Comparison of ENCODE assay signal across 9 mouse cellular contexts in the genomic region with DNA sequence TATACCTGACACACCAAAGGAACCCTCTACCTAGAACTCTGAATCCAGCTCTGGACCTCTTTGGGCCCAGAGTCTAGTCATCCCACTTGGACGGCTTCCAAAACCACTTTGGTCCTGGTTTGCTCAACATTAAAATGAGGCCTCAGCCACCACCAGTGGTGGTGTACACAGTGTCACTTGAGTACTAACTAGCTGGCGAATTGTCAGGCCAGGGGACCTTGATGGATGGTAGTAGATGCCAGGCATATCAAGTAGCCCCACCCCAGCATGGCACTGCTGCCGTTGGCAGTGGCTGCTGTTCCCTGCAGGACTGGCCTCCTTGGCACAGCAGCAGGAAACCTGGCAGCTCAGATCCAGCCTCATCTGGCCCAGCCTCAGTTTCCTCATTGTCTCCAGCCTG. TPM values are rescaled to one million over a fixed set of nuclear protein-coding genes. Genes with fewer than 3 reads are reported as not detected.
DNase-seq lines count a peak whose midpoint lies in the region; ATAC-seq lines count a peak whose summit lies in the region.
"Had no signal": no experiment of that assay in that cellular context is flagged by ENCODE, and none has a peak within 500 bp of the region (broad histone marks: within the 10 kb centered on the region; RNA-seq: fewer than 3 reads in every experiment).

No protein-coding gene starts in this region.

- peak; percentile 52 to 72 for DNase-seq in frontal cortex, postnatal 10 days (ENCODE audit: low spot score in 2 of 2)
- no peak for DNase-seq in frontal cortex, postnatal 25 days (ENCODE audit: low spot score in 2 of 2)
- DNase-seq in midbrain, embryonic 14.5 days, result peak; percentile 23
- peak; percentile 82 for DNase-seq in skeletal muscle tissue, adult 2 months (ENCODE audit: low read depth, low spot score)
- DNase-seq in urinary bladder, adult 18-20 months (ENCODE audit: low spot score in 2 of 2), result no peak

- no peaks in the 10 kb centered on the region for H3K27me3 ChIP-seq in midbrain, embryonic 14.5 days (ENCODE audit: control insufficient read depth, insufficient read depth, low read length)
- no peaks in the 10 kb centered on the region for H3K27me3 ChIP-seq in midbrain, embryonic 13.5 days
- no peaks in the 10 kb centered on the region for H3K27me3 ChIP-seq in hindbrain, embryonic 16.5 days (replicated peaks; ENCODE audit: control insufficient read depth, insufficient read depth, low read length)
- H3K27me3 ChIP-seq: neural tube, embryonic 12.5 days had no signal

- H3K4me3 ChIP-seq in midbrain, embryonic 14.5 days (replicated peaks; ENCODE audit: low read depth, low read length), result no peak overlapping the region
- H3K4me3 ChIP-seq in midbrain, embryonic 13.5 days (replicated peaks), result no peak overlapping the region
- no peak overlapping the region for H3K4me3 ChIP-seq in hindbrain, embryonic 16.5 days (ENCODE audit: low read length)
- H3K4me3 ChIP-seq: neural tube, embryonic 12.5 days had no signal

- no peak overlapping the region for H3K4me2 ChIP-seq in midbrain, embryonic 14.5 days (ENCODE audit: low read length)
- no peak overlapping the region for H3K4me2 ChIP-seq in midbrain, embryonic 13.5 days (replicated peaks)
- no peak overlapping the region for H3K4me2 ChIP-seq in hindbrain, embryonic 16.5 days (ENCODE audit: low read length)
- H3K4me2 ChIP-seq: neural tube, embryonic 12.5 days had no signal

- no peaks in the 10 kb centered on the region for H3K36me3 ChIP-seq in midbrain, embryonic 14.5 days (ENCODE audit: control insufficient read depth, insufficient read depth, low read length)
- no peaks in the 10 kb centered on the region for H3K36me3 ChIP-seq in midbrain, embryonic 13.5 days
- no peaks in the 10 kb centered on the region for H3K36me3 ChIP-seq in hindbrain, embryonic 16.5 days (ENCODE audit: control insufficient read depth, insufficient read depth, low read length)
- H3K36me3 ChIP-seq: neural tube, embryonic 12.5 days had no signal

- no peak overlapping the region for H3K27ac ChIP-seq in midbrain, embryonic 14.5 days (replicated peaks; ENCODE audit: low read depth, low read length)
- no peak overlapping the region for H3K27ac ChIP-seq in midbrain, embryonic 13.5 days
- no peak overlapping the region for H3K27ac ChIP-seq in hindbrain, embryonic 16.5 days (ENCODE audit: low read depth, low read length)
- H3K27ac ChIP-seq: neural tube, embryonic 12.5 days had no signal

- no peaks in the 10 kb centered on the region for H3K9me3 ChIP-seq in midbrain, embryonic 14.5 days (ENCODE audit: control insufficient read depth, low read length)
- H3K9me3 ChIP-seq in midbrain, embryonic 13.5 days, result no peaks in the 10 kb centered on the region
- no peaks in the 10 kb centered on the region for H3K9me3 ChIP-seq in hindbrain, embryonic 16.5 days (ENCODE audit: control insufficient read depth, low read length)
- H3K9me3 ChIP-seq: neural tube, embryonic 12.5 days had no signal

- no peak overlapping the region for H3K9ac ChIP-seq in midbrain, embryonic 14.5 days (replicated peaks; ENCODE audit: low read length)
- H3K9ac ChIP-seq in midbrain, embryonic 13.5 days (replicated peaks), result no peak overlapping the region
- no peak overlapping the region; the same call in 1 of the 2 replicates for H3K9ac ChIP-seq in hindbrain, embryonic 16.5 days (ENCODE audit: low read depth, low read length)
- H3K9ac ChIP-seq: neural tube, embryonic 12.5 days had no signal

- no peak for ATAC-seq in midbrain, embryonic 14.5 days (ENCODE audit: low FRiP score, low TSS enrichment)
- ATAC-seq in midbrain, embryonic 13.5 days, result no peak
- ATAC-seq in hindbrain, embryonic 16.5 days, result peak; percentile 80
- no peak for ATAC-seq in erythroid progenitor cell, adult 5-6 weeks (replicated peaks; ENCODE audit: low FRiP score, poor library complexity, severe bottlenecking)

- H3K4me1 ChIP-seq in midbrain, embryonic 14.5 days (ENCODE audit: control insufficient read depth, insufficient read depth, low read length), result no peaks in the 10 kb centered on the region
- H3K4me1 ChIP-seq in midbrain, embryonic 13.5 days (replicated peaks), result 0 out of 2 replicates have a peak, but pooled peaks cover 2% of the 10 kb centered on the region
- peaks cover 6% of the 10 kb centered on the region for H3K4me1 ChIP-seq in hindbrain, embryonic 16.5 days (ENCODE audit: control insufficient read depth, insufficient read depth, low read depth, low read length)
- H3K4me1 ChIP-seq: neural tube, embryonic 12.5 days had no signal

- 87% methylated on average over 3 of the region's 3 CpGs for WGBS in midbrain, embryonic 14.5 days
- WGBS in midbrain, embryonic 13.5 days, result 84% methylated on average over 3 of the region's 3 CpGs
- 74% methylated on average over 3 of the region's 3 CpGs for WGBS in hindbrain, embryonic 16.5 days

RNA-seq across cellular contexts. Expression of gene Ampd3, which starts 36.3 kb away (rescaled TPM):
- 7.8 and 8.2 TPM in 2 replicates for polyA plus RNA-seq in midbrain, embryonic 14.5 days (2014; fragmentation: Nextera tagmentation; extraction: Ambion mirVana)
- polyA plus RNA-seq in midbrain, embryonic 13.5 days (2015; fragmentation: Nextera tagmentation; extraction: Ambion mirVana), result 2.9 and 3.7 TPM in 2 replicates
- polyA plus RNA-seq in hindbrain, embryonic 16.5 days (2015; fragmentation: Nextera tagmentation; extraction: Ambion mirVana), result 14.3 and 14.9 TPM in 2 replicates
- 80.7 and 109 TPM in 2 replicates for total RNA-seq in erythroid progenitor cell, adult 5-6 weeks (2015; ENCODE audit: low replicate concordance)
- 72.2 and 104 TPM in 2 replicates for total RNA-seq in erythroid progenitor cell, adult 5-6 weeks (2017; ENCODE audit: low replicate concordance)

RNA-seq across cellular contexts. Expression of gene Rnf141, which starts 40.0 kb away (rescaled TPM):
- 24.0 and 38.3 TPM in 2 replicates for polyA plus RNA-seq in midbrain, embryonic 14.5 days (2014; fragmentation: Nextera tagmentation; extraction: Ambion mirVana)
- polyA plus RNA-seq in midbrain, embryonic 13.5 days (2015; fragmentation: Nextera tagmentation; extraction: Ambion mirVana), result 24.8 and 25.7 TPM in 2 replicates
- polyA plus RNA-seq in hindbrain, embryonic 16.5 days (2015; fragmentation: Nextera tagmentation; extraction: Ambion mirVana), result 39.6 and 48.9 TPM in 2 replicates
- 42.2 and 46.1 TPM in 2 replicates for total RNA-seq in erythroid progenitor cell, adult 5-6 weeks (2015; ENCODE audit: low replicate concordance)
- 27.2 and 59.8 TPM in 2 replicates for total RNA-seq in erythroid progenitor cell, adult 5-6 weeks (2017; ENCODE audit: low replicate concordance)

RNA-seq across cellular contexts. Expression of gene Lyve1, which starts 58.8 kb away (rescaled TPM):
- polyA plus RNA-seq in midbrain, embryonic 14.5 days (2014; fragmentation: Nextera tagmentation; extraction: Ambion mirVana), result 4.7 TPM in 1 of 2 replicates, not detected in the other
- polyA plus RNA-seq in midbrain, embryonic 13.5 days (2015; fragmentation: Nextera tagmentation; extraction: Ambion mirVana), result 4.2 and 5.3 TPM in 2 replicates
- polyA plus RNA-seq in hindbrain, embryonic 16.5 days (2015; fragmentation: Nextera tagmentation; extraction: Ambion mirVana), result 5.6 and 6.6 TPM in 2 replicates
- total RNA-seq in erythroid progenitor cell, adult 5-6 weeks (2015; ENCODE audit: low replicate concordance), result not detected in 2 replicates
- total RNA-seq in erythroid progenitor cell, adult 5-6 weeks (2017; ENCODE audit: low replicate concordance), result not detected in 2 replicates

Comparison
In these comparisons a context has a peak if more than half of its experiments do, and no peak if none do; other contexts are left out.
1. DNase-seq: peak in frontal cortex, postnatal 10 days (2 of 2), midbrain, embryonic 14.5 days (single experiment) and skeletal muscle tissue, adult 2 months (single experiment); none in frontal cortex, postnatal 25 days (0 of 2) and urinary bladder, adult 18-20 months (0 of 2).